Mouse (Mus musculus): ENCODE results near the gene Glod4. TPM values are rescaled to one million over a fixed set of nuclear protein-coding genes. Genes with fewer than 3 reads are reported as not detected.

Gene Glod4
- polyA plus RNA-seq, 1 experiment = 84.4 TPM

DNA sequence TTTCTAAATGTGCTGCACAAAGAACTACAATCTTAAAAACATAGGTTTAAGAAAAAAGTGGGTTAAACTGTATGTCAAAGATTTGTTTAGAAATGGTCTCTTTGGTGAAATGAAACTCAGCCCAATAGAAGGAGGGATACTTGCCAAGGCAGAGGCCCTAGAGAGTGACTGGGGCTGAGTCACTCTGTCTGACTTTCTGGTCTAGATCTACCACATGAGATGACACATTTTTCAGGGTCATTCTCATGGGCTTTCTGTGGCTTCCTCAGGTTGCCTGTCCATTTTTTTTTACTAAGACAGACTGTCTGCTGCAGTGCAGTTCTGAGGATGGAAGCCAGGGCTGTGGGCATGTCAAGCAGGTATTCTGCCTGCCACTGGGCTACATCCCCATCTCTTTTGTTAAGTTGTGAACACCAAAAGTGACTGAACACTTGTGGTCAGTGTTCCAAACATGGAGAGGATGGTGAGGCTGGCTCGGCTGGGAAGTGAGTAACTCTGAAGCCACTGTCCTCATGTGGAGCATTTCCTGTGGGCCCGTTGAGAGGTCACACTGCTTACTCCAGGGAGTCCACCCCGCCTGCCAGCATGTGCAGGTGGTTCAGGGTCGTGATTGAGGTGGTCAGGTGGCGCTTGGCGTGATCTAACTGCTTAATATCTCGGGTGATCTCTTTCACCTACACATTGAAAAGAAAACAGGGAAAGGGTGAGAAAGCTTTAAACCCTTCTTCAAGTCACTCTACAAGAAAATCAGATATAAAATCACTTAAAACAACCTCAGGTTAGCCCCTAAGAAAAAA, 107.7 kb downstream of the Glod4 start:
- no peak overlapping the region for H3K4me3 ChIP-seq (ENCODE audit: insufficient read depth, low read length)
- TF ChIP-seq CTCF (IDR thresholded peaks at IDR 0.05; ENCODE audit: borderline replicate concordance, insufficient read depth, low read length) = no peak
- TF ChIP-seq POLR2A (IDR thresholded peaks at IDR 0.05; ENCODE audit: low read depth, low read length) = no peak
- H3K27ac ChIP-seq (ENCODE audit: insufficient read depth, low read length) = peak overlapping the region; percentile 95
- H3K4me1 ChIP-seq (ENCODE audit: control insufficient read depth, insufficient read depth, low read length) = peaks cover 8% of the 10 kb centered on the region

DNA sequence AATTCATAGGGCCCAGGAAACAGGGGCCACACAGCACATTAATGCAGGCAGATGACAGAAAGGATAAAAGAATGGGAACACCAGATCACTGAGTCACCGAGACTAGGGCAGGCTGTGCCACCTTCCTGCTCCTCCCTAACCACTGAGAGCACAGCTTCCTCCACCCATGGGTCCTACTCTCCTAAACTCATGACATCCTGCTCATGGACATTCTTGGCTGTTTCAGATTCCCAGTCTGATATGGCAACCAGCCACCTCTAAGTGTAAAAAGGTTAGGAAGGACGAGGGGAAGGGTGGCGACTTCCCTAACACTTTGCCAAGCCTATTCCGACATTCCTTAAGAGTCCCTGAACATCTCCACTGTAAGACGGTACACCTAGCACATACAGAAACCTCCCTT, 112.7 kb downstream of the Glod4 start:
- no peak for TF ChIP-seq CTCF (IDR thresholded peaks at IDR 0.05; ENCODE audit: borderline replicate concordance, insufficient read depth, low read length)
- no peak for TF ChIP-seq POLR2A (IDR thresholded peaks at IDR 0.05; ENCODE audit: low read depth, low read length)
- H3K4me3 ChIP-seq (ENCODE audit: insufficient read depth, low read length) = no peak overlapping the region
- peak overlapping the region; percentile 27; the same call in 1 of the 2 replicates for H3K27ac ChIP-seq (ENCODE audit: insufficient read depth, low read length)
- peaks cover 8% of the 10 kb centered on the region for H3K4me1 ChIP-seq (ENCODE audit: control insufficient read depth, insufficient read depth, low read length)

DNA sequence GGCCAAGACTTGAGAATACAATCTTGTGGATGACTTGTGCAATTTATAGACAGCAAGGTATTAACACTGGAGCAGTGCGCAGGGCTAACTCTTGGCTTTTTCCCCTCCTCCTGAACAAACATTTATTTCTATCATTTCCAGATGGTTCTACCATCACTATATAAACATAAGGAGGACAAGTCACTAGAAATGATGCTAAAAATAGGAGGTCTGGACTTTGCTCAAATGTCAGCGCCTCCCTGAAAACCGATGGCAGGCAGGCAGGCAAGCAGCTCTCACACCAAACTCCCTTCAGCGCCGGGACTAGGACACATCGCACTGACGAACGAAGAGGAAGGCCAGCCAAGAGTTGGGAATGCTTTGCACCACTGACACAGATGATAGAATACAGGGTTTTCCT, 118.1 kb downstream of the Glod4 start:
- Histone ChIP-seq H3K4me3 (ENCODE audit: insufficient read depth, low read length) (no peak overlapping the region), H3K4me1 (ENCODE audit: control insufficient read depth, insufficient read depth, low read length) (peaks cover 16% of the 10 kb centered on the region), H3K27ac (ENCODE audit: insufficient read depth, low read length) (peak overlapping the region; percentile 86)
- TF ChIP-seq CTCF (IDR thresholded peaks at IDR 0.05; ENCODE audit: borderline replicate concordance, insufficient read depth, low read length) = no peak
- no peak for TF ChIP-seq POLR2A (IDR thresholded peaks at IDR 0.05; ENCODE audit: low read depth, low read length)

DNA sequence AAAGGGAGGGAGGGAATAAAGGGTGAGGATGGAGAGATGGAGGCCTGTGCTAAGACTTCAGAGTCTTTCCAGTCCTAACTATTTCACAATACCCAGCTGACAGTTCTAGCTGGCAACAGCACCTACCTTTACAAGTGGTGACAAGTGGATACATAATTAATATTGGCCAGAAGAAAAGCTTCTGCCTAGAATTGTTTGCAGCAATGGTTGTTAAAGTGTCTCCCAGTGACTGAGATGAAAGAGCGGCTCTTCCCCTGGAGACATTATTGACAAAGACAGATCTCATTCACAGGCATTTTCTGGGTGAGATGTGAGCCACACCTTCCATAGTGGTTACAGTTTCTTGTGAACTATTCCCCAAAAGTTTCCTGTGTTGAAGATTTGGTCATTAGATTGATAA, 120.0 kb downstream of the Glod4 start:
- Histone ChIP-seq H3K27ac (ENCODE audit: insufficient read depth, low read length) (peak overlapping the region; percentile 86), H3K4me1 (ENCODE audit: control insufficient read depth, insufficient read depth, low read length) (peaks cover 22% of the 10 kb centered on the region), H3K4me3 (ENCODE audit: insufficient read depth, low read length) (no peak overlapping the region)
- TF ChIP-seq CTCF (IDR thresholded peaks at IDR 0.05; ENCODE audit: borderline replicate concordance, insufficient read depth, low read length) (no peak), POLR2A (IDR thresholded peaks at IDR 0.05; ENCODE audit: low read depth, low read length) (no peak)

DNA sequence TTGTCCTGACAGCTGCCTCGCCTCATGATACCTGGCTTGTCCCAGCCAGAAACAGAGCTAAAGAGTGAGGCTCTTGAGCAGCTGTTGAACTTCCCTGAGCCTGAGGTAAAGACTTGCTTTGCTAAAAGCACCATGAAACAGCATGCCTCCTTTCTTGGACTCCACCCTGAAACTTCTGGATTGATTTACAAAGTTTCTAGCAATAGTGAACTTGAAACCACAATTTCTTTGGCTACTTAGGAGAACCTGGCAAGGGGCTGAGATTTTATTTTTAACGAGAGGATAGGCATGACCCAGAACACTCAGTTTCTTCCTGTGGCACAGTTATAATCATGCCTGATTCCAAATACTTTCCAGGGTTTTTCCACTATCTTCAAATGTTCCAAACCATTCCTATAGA, 121.0 kb downstream of the Glod4 start:
- Histone ChIP-seq H3K4me1 (ENCODE audit: control insufficient read depth, insufficient read depth, low read length) (peaks cover 22% of the 10 kb centered on the region), H3K4me3 (ENCODE audit: insufficient read depth, low read length) (no peak overlapping the region), H3K27ac (ENCODE audit: insufficient read depth, low read length) (peak overlapping the region; percentile 86)
- no peak for TF ChIP-seq CTCF (IDR thresholded peaks at IDR 0.05; ENCODE audit: borderline replicate concordance, insufficient read depth, low read length)
- TF ChIP-seq POLR2A (IDR thresholded peaks at IDR 0.05; ENCODE audit: low read depth, low read length) = no peak

DNA sequence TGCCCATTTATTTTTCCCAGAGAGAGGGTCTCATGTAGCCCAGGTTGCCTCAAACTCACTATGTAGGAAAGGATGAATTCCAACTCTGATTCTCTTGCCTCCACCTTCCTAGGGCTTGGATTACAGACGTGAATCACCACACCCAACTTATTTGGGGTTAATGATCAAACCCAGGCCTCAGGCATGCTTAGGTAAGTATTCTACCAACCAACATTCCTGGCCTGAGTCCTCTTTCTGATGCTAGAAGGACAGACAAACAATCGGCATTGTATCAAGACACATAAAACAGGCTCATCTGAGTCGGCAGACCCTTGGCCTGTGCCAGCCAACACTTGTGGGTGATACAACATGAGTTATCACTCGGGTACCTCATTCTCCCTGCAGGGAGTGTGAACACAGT, 122.4 kb downstream of the Glod4 start:
- TF ChIP-seq POLR2A (IDR thresholded peaks at IDR 0.05; ENCODE audit: low read depth, low read length) = no peak
- TF ChIP-seq CTCF (IDR thresholded peaks at IDR 0.05; ENCODE audit: borderline replicate concordance, insufficient read depth, low read length) = no peak
- no peak overlapping the region for H3K4me3 ChIP-seq (ENCODE audit: insufficient read depth, low read length)
- peak overlapping the region; percentile 81 for H3K27ac ChIP-seq (ENCODE audit: insufficient read depth, low read length)
- peaks cover 22% of the 10 kb centered on the region for H3K4me1 ChIP-seq (ENCODE audit: control insufficient read depth, insufficient read depth, low read length)

DNA sequence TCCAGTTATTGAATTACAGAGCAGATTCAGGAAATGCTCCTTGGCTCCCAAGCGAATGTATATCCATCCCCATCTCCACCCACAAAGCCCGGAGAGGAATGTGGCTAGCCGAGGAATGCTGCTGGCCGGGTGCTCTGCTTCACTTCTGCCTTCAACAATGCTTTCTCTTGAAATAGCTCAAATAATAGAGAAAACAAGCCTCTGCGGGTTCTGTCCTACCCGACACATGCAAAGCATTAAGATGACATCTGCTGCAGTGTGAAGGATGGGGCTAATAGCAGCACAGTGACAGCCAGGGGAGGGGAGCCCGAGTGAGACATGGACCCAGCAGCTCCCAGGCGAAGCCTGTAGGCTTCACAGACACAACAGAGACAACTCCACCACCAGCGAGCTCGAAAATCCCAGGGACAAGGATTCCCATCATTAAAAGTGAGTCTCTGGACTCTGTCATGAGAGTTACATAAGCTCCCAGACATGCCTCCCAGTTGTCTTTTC, 123.1 kb downstream of the Glod4 start:
- peaks cover 19% of the 10 kb centered on the region for H3K4me1 ChIP-seq (ENCODE audit: control insufficient read depth, insufficient read depth, low read length)
- peak overlapping the region; percentile 94 for H3K27ac ChIP-seq (ENCODE audit: insufficient read depth, low read length)
- no peak overlapping the region for H3K4me3 ChIP-seq (ENCODE audit: insufficient read depth, low read length)
- no peak for TF ChIP-seq CTCF (IDR thresholded peaks at IDR 0.05; ENCODE audit: borderline replicate concordance, insufficient read depth, low read length)
- no peak for TF ChIP-seq POLR2A (IDR thresholded peaks at IDR 0.05; ENCODE audit: low read depth, low read length)

DNA sequence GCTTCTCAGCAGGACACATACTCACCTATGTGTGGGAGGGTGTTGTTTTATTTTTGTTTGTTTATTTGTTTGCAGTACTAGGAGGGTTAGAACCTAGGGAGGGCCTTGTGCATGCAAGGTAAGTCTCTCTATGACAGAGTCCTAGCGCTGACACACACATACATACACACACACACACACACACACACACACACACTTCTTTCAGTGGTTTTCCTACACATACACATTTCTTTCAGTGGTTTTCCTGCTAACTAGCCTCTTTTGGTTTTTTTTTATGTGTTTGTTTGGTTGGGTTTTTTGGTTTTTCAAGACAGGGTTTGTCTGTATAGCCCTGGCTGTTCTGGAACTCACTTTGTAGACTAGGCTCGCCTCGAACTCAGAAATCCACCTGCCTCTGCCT, 133.1 kb downstream of the Glod4 start:
- no peak overlapping the region for H3K27ac ChIP-seq (ENCODE audit: insufficient read depth, low read length)
- no peak for TF ChIP-seq CTCF (IDR thresholded peaks at IDR 0.05; ENCODE audit: borderline replicate concordance, insufficient read depth, low read length)
- no peak for TF ChIP-seq POLR2A (IDR thresholded peaks at IDR 0.05; ENCODE audit: low read depth, low read length)
- H3K4me1 ChIP-seq (ENCODE audit: control insufficient read depth, insufficient read depth, low read length) = no peaks in the 10 kb centered on the region
- H3K4me3 ChIP-seq (ENCODE audit: insufficient read depth, low read length) = no peak overlapping the region

DNA sequence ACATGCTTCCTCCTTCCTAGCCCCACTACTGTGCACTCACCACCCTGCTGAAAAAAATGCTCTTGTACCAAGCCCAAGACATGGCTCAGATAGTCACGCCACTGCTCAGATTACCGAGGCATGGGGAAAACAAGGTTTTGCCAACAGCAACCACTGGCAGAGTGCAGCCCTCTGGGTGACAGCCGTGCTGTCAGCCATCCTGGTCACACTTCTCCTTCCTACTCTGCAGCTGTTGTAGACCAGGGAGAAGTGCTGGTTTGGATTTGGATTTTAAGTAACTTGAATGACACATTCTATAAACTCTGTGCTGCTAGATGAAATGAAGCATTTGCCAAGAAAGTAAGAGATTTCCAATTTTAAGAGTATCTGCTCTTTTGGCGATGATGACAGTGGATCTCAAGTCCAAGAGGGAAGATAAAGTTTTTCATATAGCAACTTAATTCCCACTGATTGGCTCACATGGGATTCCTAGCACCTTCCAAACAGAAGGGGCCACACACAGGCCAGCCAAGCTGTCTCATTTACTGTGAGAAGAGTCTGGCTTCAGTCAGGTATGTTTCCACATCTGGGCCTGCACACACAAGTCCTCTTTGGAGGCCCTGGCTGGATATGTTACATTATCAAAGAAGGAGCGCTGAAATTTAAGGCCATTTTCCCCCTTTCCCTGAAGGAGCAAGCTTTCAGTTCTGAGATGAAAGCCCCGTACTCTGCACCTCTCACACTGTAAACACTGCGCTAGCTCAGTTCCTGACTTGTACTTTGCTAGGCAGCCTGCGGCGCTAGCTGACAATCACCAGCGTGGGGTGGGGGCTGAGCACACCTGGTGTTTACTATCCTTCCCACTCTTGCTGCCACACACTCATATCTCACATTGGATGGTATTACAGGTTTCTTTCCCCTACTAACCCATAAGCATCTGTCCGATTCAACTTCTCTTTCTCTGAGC, 136.7 kb downstream of the Glod4 start:
- H3K4me3 ChIP-seq (ENCODE audit: insufficient read depth, low read length) = no peak overlapping the region
- no peak for TF ChIP-seq CTCF (IDR thresholded peaks at IDR 0.05; ENCODE audit: borderline replicate concordance, insufficient read depth, low read length)
- TF ChIP-seq POLR2A (IDR thresholded peaks at IDR 0.05; ENCODE audit: low read depth, low read length) = no peak
- no peaks in the 10 kb centered on the region for H3K4me1 ChIP-seq (ENCODE audit: control insufficient read depth, insufficient read depth, low read length)
- H3K27ac ChIP-seq (ENCODE audit: insufficient read depth, low read length) = no peak overlapping the region
